In genomic region chr2:72139863-72140845, GRCm38 (mm10) we compare ENCODE assay signal across 10 mouse cellular contexts.
A peak's percentile ranks its signal among the peaks of the same experiment; 100 is the strongest.
DNase-seq lines count a peak whose midpoint lies in the region.
"Had no signal": no experiment of that assay in that cellular context is flagged by ENCODE, and none has a peak within 500 bp of the region (broad histone marks: within the 10 kb centered on the region; RNA-seq: fewer than 3 reads in every experiment).

No protein-coding gene starts in this region.

- peak; percentile 47 for DNase-seq in cerebellum, adult 11-12 months
- no peak for DNase-seq in cerebellum, postnatal 10 days
- peak; percentile 18 to 23 for DNase-seq in left cerebral cortex, adult 18-20 months (ENCODE audit: low spot score in 2 of 2)
- DNase-seq in left cerebral cortex, postnatal 14 days (ENCODE audit: low spot score in 2 of 2): no peak
- peak; percentile 54 for DNase-seq in T-cell, adult 2 months (ENCODE audit: low spot score)
- peak; percentile 60 for DNase-seq in naive thymus-derived CD4-positive, alpha-beta T cell, adult 2 months (ENCODE audit: low read depth)
- DNase-seq in embryo, embryonic 10.5 days (ENCODE audit: low spot score): no peak
- no peak for DNase-seq in adrenal gland, adult 18-20 months (ENCODE audit: low spot score in 2 of 2)
- DNase-seq: kidney, adult 2 months; left cerebral cortex, postnatal 4 days had no signal

- intact Hi-C loops in left cerebral cortex, postnatal 14 days (cut with DNase I): no loop called here

Comparison
In these comparisons a context has a peak if more than half of its experiments do, and no peak if none do; other contexts are left out.
1. DNase-seq: peak in cerebellum, adult 11-12 months (single experiment), left cerebral cortex, adult 18-20 months (2 of 2), T-cell, adult 2 months (single experiment) and naive thymus-derived CD4-positive, alpha-beta T cell, adult 2 months (single experiment); none in cerebellum, postnatal 10 days (0 of 2), left cerebral cortex, postnatal 14 days (0 of 2), embryo, embryonic 10.5 days (single experiment) and adrenal gland, adult 18-20 months (0 of 2).